Mouse (Mus musculus): ENCODE data around the gene Gm2115. TPM values are rescaled to one million over a fixed set of nuclear protein-coding genes. Genes with fewer than 3 reads are reported as not detected.
A peak's percentile ranks its signal among the peaks of the same experiment; 100 is the strongest.

The Gm2115 gene
- total and polyA plus RNA-seq, 3 experiments: under 0.01 to 0.14 TPM; not detected in 1

DNA sequence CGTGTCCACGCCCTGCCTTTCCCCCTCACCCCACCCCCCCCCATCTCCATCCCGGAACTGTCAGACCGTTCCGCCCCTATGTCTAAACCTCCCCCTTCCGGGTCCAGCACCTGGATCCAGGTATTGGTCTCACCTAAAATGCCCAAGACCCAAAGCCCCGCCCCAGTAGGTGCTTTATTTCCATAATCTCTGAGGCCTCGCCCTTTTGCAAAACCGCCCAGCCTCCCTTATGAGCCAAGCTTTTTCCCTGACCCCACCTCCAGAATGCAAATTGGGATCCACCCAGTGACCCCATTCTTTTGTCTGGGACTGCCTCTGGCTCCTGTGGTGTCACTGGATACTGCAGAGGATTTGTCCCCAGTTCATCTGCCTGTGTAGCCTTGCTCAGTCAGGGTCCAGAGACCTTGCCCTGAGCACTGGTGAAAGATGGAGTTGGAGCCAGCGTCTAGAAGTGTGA lies 77.6 kb downstream of the Gm2115 start, which contains the start of gene Fah:
Gene Fah, minus strand, starts transcription at position 430 of the 457 bp plus-strand sequence.
- Histone ChIP-seq H3K79me2 (replicated peaks; ENCODE audit: control insufficient read depth, extremely low read depth, insufficient read depth, poor library complexity, severe bottlenecking) (peaks cover 37% of the 10 kb centered on the region), H3K4me1 (ENCODE audit: control insufficient read depth in 1 of 2, insufficient read depth in 2 of 2) (peaks cover 8 to 27% of the 10 kb centered on the region in 2 experiments), H3K27ac (ENCODE audit: insufficient read depth, low read depth) (peak within 1 kb of the TSS; percentile 57; the same call in 1 of the 2 replicates), H3K36me3 (replicated peaks in 1 of 2; ENCODE audit: control insufficient read depth in 1 of 2, insufficient read depth in 1 of 2, low read length in 1 of 2) (peaks cover 11 to 20% of the 10 kb centered on the region in 2 experiments), H3K27me3 (replicated peaks) (no peaks in the 10 kb centered on the region), H3K4me2 (ENCODE audit: insufficient read depth, low read depth, poor library complexity, severe bottlenecking) (peak within 1 kb of the TSS; percentile 95), H3K4me3 (replicated peaks in 1 of 3; ENCODE audit: low read depth in 2 of 3, low read length in 2 of 3, poor library complexity in 1 of 3) (peak within 1 kb of the TSS; percentile 78 to 95 (median 88)), H3K9me3 (replicated peaks; ENCODE audit: low read length) (no peaks in the 10 kb centered on the region), H3K9ac (ENCODE audit: insufficient read depth, low read depth) (peak within 1 kb of the TSS; percentile 80)
- peak; percentile 61 for DNase-seq (ENCODE audit: extremely low read depth)
- TF ChIP-seq RCOR1 (conservative IDR thresholded peaks at IDR 0.05; ENCODE audit: low read depth, low read length): no peak
- TF ChIP-seq JUND (conservative IDR thresholded peaks at IDR 0.05; ENCODE audit: low read depth, low read length): no peak
- TF ChIP-seq ELF1 (IDR thresholded peaks at IDR 0.05; ENCODE audit: low read depth, low read length): peak; percentile 69
- dilution Hi-C loops (cut with MboI; ENCODE audit: extremely low pct_ligation_motif_present, extremely low pct_unique_long_range_greater_than_20kb, low sequenced_read_pairs): no loop called here
- in situ Hi-C loops (cut with MboI; ENCODE audit: low pct_ligation_motif_present, low pct_unique_long_range_greater_than_20kb, low sequenced_read_pairs): no loop called here

DNA sequence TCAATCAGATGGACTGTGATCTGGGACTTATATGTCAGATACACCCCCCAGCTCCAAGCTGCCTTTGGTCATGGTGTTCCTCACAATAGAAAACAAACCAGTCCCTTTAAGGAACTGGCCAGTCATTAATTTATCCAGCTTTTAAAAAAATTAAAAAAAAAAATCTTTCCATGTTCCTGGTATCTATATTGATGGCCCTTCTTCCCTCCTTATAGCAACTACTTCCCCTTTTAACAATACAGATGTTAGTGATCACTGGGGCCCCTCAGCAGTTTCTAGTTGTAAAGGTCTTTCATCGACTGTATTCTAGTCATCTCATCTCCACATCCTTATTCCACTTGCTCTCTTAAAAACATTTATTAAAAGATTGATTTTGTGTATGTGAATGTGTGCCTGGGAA lies 82.9 kb downstream of the Gm2115 start:
- peaks cover 0 to 29% of the 10 kb centered on the region in 2 experiments; a peak in 3 of 4 replicates for H3K4me1 ChIP-seq (ENCODE audit: control insufficient read depth in 1 of 2, insufficient read depth in 2 of 2)
- peak; percentile 33 for DNase-seq (ENCODE audit: extremely low read depth)
- TF ChIP-seq NELFE (IDR thresholded peaks at IDR 0.05; ENCODE audit: low read depth, low read length): no peak
- TF ChIP-seq SMC3 (IDR thresholded peaks at IDR 0.05; ENCODE audit: low read depth, low read length): no peak
- no peak for TF ChIP-seq POLR2A (IDR thresholded peaks at IDR 0.05; ENCODE audit: low read depth, low read length)
- TF ChIP-seq JUN (IDR thresholded peaks at IDR 0.05; ENCODE audit: insufficient read depth, low read depth, low read length): no peak
- TF ChIP-seq ZNF384 (IDR thresholded peaks at IDR 0.05; ENCODE audit: low read depth, low read length): peak; percentile 76
- TF ChIP-seq RAD21 (IDR thresholded peaks at IDR 0.05; ENCODE audit: low read depth, low read length): no peak
- TF ChIP-seq MYC (IDR thresholded peaks at IDR 0.05; ENCODE audit: low read depth, low read length): no peak
- H3K9me3 ChIP-seq (replicated peaks; ENCODE audit: low read length): no peaks in the 10 kb centered on the region
- H3K9ac ChIP-seq (ENCODE audit: insufficient read depth, low read depth): no peak overlapping the region
- in situ Hi-C loops (cut with MboI; ENCODE audit: low pct_ligation_motif_present, low pct_unique_long_range_greater_than_20kb, low sequenced_read_pairs) (loop anchor here (10.0 kb wide), 1 partner anchor 73 kb away; the partner anchor contains the start of gene Zfand6), dilution Hi-C loops (cut with MboI; ENCODE audit: extremely low pct_ligation_motif_present, extremely low pct_unique_long_range_greater_than_20kb, low sequenced_read_pairs) (no loop called here)
- H3K79me2 ChIP-seq (replicated peaks; ENCODE audit: control insufficient read depth, extremely low read depth, insufficient read depth, poor library complexity, severe bottlenecking): no peaks in the 10 kb centered on the region
- peaks cover 0 to 17% of the 10 kb centered on the region in 2 experiments for H3K36me3 ChIP-seq (replicated peaks in 1 of 2; ENCODE audit: control insufficient read depth in 1 of 2, insufficient read depth in 1 of 2, low read length in 1 of 2)
- H3K4me3 ChIP-seq (replicated peaks in 1 of 3; ENCODE audit: low read depth in 2 of 3, low read length in 2 of 3, poor library complexity in 1 of 3): no peak overlapping the region
- no peaks in the 10 kb centered on the region for H3K27me3 ChIP-seq (replicated peaks)
- H3K27ac ChIP-seq (ENCODE audit: insufficient read depth, low read depth): no peak overlapping the region
- H3K4me2 ChIP-seq (ENCODE audit: insufficient read depth, low read depth, poor library complexity, severe bottlenecking): no peak overlapping the region

DNA sequence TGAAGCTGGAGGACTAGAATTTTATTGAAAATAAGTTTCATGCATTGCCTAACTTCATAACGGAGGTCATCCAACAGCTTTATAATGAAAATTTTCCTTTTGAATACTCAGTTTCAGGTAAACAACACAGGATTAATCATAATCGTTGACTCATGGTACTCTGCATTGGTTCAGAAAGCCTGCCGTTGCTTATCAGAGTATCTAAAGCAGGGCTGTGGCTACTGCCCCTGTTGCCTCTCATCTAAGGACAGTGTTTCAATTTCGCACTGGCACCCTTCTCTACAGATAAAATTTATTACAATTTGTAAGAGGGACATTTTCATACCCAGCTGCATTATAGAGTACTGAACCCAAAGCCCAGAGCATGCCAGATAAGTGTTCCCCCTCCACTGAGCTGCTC lies 83.7 kb downstream of the Gm2115 start:
- in situ Hi-C loops (cut with MboI; ENCODE audit: low pct_ligation_motif_present, low pct_unique_long_range_greater_than_20kb, low sequenced_read_pairs) (loop anchor here (10.0 kb wide), 1 partner anchor 72 kb away; the partner anchor contains the start of gene Zfand6), dilution Hi-C loops (cut with MboI; ENCODE audit: extremely low pct_ligation_motif_present, extremely low pct_unique_long_range_greater_than_20kb, low sequenced_read_pairs) (no loop called here)
- Histone ChIP-seq H3K9ac (ENCODE audit: insufficient read depth, low read depth) (no peak overlapping the region), H3K36me3 (replicated peaks in 1 of 2; ENCODE audit: control insufficient read depth in 1 of 2, insufficient read depth in 1 of 2, low read length in 1 of 2) (peaks cover 4 to 23% of the 10 kb centered on the region in 2 experiments), H3K27me3 (replicated peaks) (no peaks in the 10 kb centered on the region), H3K79me2 (replicated peaks; ENCODE audit: control insufficient read depth, extremely low read depth, insufficient read depth, poor library complexity, severe bottlenecking) (no peaks in the 10 kb centered on the region), H3K4me1 (ENCODE audit: control insufficient read depth in 1 of 2, insufficient read depth in 2 of 2) (peaks cover 0 to 28% of the 10 kb centered on the region in 2 experiments; a peak in 3 of 4 replicates), H3K4me2 (ENCODE audit: insufficient read depth, low read depth, poor library complexity, severe bottlenecking) (no peak overlapping the region), H3K27ac (ENCODE audit: insufficient read depth, low read depth) (no peak overlapping the region), H3K4me3 (replicated peaks in 1 of 3; ENCODE audit: low read depth in 2 of 3, low read length in 2 of 3, poor library complexity in 1 of 3) (no peak overlapping the region), H3K9me3 (replicated peaks; ENCODE audit: low read length) (no peaks in the 10 kb centered on the region)
- no peak for DNase-seq (ENCODE audit: extremely low read depth)
- TF ChIP-seq PAX5 (IDR thresholded peaks at IDR 0.05; ENCODE audit: low read length): no peak
- TF ChIP-seq BHLHE40 (IDR thresholded peaks at IDR 0.05; ENCODE audit: low read depth, low read length): no peak
- no peak for TF ChIP-seq RAD21 (IDR thresholded peaks at IDR 0.05; ENCODE audit: low read depth, low read length)
- TF ChIP-seq HCFC1 (IDR thresholded peaks at IDR 0.05; ENCODE audit: low read depth, low read length): no peak
- TF ChIP-seq MEF2A (IDR thresholded peaks at IDR 0.05; ENCODE audit: borderline replicate concordance, low read depth, low read length): no peak
- no peak for TF ChIP-seq NELFE (IDR thresholded peaks at IDR 0.05; ENCODE audit: low read depth, low read length)
- no peak for TF ChIP-seq KAT2A (IDR thresholded peaks at IDR 0.05; ENCODE audit: insufficient replicate concordance, low read length)
- no peak for TF ChIP-seq USF1 (IDR thresholded peaks at IDR 0.05; ENCODE audit: low read depth, low read length)
- no peak for TF ChIP-seq JUND (conservative IDR thresholded peaks at IDR 0.05; ENCODE audit: low read depth, low read length)
- TF ChIP-seq GABPA (IDR thresholded peaks at IDR 0.05; ENCODE audit: insufficient replicate concordance, low read depth, low read length): no peak
- TF ChIP-seq RCOR1 (conservative IDR thresholded peaks at IDR 0.05; ENCODE audit: low read depth, low read length): no peak
- no peak for TF ChIP-seq MAZ (IDR thresholded peaks at IDR 0.05; ENCODE audit: low read depth, low read length)

Measured in CH12.LX (cell line).